Mouse (Mus musculus) left cerebral cortex, adult 18-20 months (tissue): ENCODE measurements around the gene Ugt1a5. TPM values are rescaled to one million over a fixed set of nuclear protein-coding genes. Genes with fewer than 3 reads are reported as not detected.
"Not testable (repeated sequence)": the region's sequence is repeated elsewhere in the genome, so short reads cannot be mapped to it uniquely, and the experiment has no call there.

Experiments
- DNase-seq, 2 experiments: peaks; one replicate each; pipeline ENCODE4 v3.0.0; 2021 to 2022; ENCODE audit warnings: low spot score in 2 of 2, mixed read lengths in 1 of 2
- long read RNA-seq, 2 experiments: library from polyadenylated mRNA; stranded (forward); transcript quantifications; one replicate each; pipeline ENCODE4 v2.0.0; 2021
- total RNA-seq, 2 experiments: library from RNA; stranded (reverse); gene quantifications; 2 replicates each; pipeline ENCODE4 v1.2.3; 2021

The Ugt1a5 gene
- total RNA-seq, result not detected
- long read RNA-seq, experiment 1, result 0 reads
- long read RNA-seq, experiment 2, result 0 reads

DNA sequence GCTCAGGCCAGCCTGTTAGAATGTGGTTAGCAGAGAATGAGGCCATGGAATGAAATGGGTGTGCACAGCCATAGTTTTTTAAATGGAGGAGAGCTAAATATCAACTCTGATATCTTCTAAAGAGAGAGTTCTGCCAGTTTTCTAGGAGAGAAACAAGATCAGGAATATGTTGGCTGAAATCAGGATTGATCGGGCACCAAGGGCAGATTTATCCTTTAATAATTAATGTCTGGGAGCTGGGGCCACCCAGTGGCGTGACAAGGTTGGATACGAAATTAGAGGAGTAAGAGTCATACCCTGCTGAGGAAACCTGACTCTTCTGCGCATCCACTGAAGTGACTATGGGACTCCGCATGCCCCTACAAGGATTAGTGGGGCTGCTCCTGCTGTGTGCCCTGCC lies at the start of gene Ugt1a5:
Gene Ugt1a5 (plus strand): TSS at position 302 of the 400 bp plus-strand sequence.
- DNase-seq, result no peak

DNA sequence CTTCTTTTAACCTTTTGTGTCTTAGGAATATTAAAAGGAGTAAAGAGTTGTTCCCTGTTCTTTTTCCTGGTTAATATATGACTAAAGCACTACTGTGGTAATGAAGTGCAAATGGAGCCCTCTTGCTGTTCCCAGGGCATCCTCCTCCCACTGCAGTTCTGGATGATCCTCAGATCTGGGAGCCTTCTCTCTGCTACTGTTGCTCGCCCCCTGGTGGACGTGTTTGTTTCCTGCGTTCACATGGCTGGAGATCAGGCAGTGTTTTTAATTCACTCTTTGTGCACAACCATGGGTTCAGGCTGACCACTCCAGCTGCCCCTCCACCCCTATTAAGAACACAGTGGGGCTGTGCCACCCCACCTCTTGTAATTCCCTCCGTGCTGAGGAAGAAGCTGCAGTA lies 45.3 kb upstream of the Ugt1a5 start:
- DNase-seq, result not testable (repeated sequence)

DNA sequence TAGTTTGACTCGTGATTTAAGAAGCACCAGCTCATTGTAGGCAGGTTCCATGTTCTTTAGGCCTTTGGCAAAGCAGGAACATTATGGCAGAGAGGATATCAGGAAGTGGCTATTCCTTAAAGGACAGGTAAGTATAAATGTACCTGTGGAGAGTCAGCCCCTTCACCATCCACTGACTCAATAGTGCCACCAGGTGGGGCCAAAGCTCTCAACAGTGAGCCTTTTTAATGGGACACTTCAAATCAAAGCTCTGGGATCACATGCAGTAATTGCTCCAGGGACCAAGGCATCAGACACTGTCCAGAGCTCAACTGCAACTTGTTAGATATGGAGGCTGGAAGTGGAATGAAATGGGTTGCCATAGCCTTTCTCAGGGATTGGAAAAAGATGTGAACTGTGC lies 44.3 kb upstream of the Ugt1a5 start:
- DNase-seq, result not testable (repeated sequence)

DNA sequence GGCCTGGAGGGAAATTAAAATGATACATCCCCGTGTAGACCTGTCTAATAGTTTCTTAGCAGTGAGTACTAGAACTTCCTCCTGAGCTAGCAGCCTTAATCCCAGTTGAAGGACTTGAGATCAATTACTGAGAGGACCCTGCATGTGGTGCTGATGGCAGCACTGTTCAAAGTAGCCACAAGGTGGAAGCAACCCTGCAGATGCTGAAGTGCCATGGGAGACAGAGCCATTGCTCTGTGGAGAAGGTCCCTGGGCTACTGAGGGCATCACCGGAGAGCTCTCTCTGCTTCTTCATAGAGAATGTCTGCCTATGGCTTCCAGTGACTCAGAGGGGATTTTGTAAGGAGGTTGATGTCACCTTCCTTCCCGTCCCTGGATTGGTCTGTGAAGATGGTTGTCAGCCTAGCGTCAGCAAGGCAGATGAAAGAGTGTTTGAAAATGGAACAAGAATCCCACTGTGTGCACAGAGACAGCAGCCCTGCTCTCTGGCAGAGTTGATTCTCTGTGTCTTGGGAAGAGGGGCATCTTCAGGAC lies 39.9 kb upstream of the Ugt1a5 start:
- not testable (repeated sequence) for DNase-seq

DNA sequence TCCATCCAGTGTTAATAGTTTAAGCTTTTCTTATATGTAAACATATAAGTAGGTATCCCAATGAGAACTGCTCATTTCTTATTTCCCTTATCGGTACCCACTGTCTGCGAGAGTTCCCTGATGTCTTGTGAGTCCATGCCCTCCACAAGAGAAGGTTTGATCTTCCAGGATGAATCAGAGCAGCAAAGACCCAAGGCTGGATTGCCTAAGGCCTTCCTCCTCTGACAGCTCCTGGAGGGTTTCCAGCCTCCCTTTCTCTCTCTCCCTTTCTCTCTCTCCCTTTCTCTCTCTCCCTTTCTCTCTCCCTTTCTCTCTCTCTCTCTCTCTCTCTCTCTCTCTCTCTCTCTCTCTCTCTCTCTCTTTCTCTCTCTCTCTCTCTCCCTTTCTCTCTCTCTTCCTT lies 36.7 kb upstream of the Ugt1a5 start:
- DNase-seq, result not testable (repeated sequence)

DNA sequence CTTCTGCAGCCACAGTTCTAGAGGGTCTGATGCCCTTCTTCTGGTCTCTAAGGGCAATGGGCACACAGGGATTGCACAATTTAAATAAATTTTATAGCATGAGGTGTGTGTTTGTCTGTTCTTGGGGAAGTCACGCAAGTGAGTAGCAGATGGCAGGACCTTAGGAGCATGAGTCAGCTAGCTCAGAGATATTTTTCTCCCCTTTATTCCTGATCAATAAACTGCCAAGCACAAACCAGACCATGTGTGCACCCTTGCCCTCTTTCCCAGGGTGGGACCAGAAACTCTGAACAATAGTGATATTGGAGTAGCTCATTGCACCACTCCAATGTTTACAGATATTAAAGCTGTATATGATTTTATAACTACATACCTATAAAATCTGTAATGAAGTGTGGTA lies 35.6 kb upstream of the Ugt1a5 start:
- not testable (repeated sequence) for DNase-seq

DNA sequence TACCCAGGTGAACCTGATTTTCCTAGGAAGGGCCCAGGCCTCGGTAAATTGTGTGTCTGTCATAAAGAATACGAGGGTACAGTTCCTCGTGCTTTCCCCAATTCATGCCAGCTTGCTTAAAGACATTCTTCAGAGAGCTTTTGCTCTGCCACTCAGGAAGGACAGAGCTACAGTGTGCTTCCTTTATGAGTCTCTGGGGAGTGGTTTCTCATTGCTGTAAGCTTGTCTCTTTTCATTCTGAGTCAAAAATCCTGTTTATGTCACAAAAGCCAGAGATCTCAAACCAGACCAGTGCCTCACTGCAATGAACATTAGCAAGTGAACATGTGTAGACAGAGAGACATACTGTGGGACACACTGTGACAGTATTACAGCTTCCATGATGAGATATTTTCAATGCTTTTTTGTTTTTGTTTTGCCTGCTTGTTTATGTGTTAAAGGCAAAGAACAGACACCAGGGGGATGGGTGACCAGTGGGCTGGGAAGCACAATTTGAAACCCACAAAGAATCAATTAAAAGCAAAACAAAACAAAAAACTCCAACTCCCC lies 31.8 kb upstream of the Ugt1a5 start:
- DNase-seq, result no peak

DNA sequence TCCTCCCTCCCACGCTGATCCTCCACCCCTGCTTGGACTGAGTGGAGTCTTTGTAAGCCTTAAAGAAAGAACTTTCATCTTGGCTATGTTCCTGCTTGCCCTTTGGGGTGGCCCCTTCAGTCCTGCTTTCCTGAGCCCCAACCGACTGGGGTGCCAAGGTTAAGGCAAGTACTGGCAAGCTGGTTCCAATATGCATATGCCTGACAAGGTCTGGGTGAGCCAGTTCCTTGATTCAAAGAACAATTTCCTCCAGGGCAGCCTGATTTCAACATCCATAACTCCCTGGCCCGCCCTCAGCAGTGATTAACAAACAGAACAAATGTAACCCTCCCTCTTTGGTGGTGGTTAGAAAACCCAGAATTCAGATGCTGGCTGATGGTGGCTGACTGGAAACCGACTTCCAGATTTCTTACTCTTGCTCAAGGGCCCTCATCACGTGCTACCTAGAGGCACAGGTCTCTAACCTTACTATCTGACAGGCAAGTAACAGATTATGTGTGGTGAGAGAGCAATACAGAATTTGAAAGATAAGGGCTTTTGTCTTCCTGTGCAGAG lies 31.3 kb upstream of the Ugt1a5 start, which contains the start of gene Ugt1a6a:
Gene Ugt1a6a (plus strand): TSS at position 353 of the 555 bp plus-strand sequence.
- DNase-seq, result not testable (repeated sequence)

DNA sequence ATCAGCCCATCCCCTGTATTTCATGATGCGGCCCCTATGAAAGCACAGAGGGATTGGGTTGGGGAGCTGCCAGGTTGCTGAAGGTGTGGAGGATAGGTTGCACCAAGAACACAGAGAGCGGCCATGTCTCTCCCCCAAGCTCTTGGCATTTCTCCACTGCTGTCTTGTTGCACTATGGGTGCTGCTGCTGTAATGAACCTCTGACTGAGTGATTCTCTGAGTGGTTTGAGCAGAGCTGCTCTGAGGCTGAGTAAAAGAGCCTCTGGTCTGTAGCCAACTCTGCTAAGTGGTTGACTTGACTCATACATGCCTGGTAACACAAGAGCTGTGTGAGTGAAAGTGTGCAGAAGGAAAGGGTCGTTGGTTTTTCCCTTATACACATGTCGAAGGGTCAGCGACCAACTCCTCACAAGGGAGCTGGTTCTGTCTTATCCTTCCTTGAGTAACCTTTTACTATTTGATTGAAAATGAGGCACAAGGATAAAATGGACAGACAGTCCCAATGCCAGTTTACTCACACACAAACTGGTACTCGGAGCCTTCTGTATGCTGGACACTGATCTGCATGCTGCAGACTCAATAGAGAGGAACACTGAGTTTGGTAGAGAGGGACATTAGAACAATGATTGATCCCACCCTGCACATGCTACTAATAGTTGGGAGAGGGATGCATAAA lies 30.4 kb upstream of the Ugt1a5 start:
- not testable (repeated sequence) for DNase-seq

DNA sequence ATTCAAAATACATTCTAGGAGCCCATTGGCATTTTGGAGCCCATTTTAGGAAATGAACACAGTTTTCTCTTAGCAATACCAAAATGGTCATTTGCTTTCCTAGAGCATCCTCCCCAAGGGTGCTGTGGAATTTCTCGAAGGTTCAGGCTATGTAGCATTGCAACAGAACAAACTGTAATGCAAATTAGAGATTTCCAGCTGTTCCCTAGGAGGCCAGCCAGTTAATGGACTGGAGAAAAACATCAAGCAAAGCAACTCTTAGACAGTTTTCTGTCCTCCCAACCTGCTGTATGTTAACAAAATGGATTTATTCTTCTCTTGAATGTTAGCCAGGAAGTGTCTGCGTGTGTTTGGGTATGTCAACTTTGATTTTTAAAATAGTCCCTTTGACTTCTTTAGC lies 29.2 kb upstream of the Ugt1a5 start:
- DNase-seq, result no peak

DNA sequence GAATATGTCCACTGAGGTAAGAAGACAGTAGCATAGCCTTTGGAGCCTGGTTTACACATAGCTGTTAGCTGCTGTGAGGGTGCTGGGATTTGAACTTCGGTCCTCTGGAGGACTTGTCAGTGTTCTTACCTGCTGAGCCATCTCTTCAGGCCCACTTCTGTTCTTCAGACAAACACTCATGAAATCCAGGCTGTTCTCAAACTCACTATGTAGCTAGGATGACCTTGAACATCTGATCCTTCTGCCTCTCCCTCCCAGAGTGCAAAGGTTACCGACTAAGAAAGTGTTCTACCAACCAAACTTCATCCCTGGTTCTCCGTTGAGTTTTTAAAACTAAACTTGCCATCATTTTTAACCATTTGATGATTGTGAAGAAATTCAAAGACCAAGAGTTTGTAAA lies 28.5 kb upstream of the Ugt1a5 start:
- no peak for DNase-seq

DNA sequence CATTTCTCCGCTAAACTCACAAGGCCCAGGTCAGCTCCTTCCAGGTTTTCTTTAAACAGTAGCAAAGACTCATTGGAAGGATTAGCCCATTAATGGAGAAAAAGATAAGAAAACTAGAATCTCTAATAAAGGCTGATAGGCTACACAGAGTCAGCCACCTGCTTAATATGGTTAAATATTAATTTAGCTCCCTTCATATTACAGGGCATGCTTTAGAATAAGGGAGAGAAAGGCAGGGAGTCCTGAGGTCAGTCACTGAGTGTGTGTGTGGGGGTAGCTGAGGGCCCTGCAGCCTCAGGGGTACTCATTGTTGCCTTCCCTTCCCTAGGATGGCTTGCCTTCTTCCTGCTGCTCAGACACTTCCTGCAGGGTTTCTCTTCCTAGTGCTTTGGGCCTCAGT lies 27.7 kb upstream of the Ugt1a5 start:
- DNase-seq, result no peak

DNA sequence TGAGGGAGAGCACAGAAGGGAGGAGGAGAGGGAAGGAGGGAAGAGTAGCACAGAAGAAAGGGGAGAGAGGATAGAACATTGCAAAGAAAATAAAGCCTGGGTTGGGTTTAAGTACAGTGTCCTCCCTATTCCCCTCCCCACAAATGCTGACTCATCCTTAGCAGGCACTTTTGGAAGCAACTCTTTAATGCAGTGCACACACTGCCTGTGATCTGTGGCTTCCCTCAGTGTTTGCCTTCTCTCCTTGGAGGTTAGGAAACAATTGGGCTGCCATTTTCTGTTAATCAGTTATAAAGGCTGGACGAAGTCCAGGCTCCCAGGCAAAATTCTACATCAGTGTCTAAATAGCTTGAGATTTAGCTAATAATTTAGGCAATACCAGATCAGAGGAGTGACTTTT lies 25.3 kb upstream of the Ugt1a5 start:
- DNase-seq, result not testable (repeated sequence)

DNA sequence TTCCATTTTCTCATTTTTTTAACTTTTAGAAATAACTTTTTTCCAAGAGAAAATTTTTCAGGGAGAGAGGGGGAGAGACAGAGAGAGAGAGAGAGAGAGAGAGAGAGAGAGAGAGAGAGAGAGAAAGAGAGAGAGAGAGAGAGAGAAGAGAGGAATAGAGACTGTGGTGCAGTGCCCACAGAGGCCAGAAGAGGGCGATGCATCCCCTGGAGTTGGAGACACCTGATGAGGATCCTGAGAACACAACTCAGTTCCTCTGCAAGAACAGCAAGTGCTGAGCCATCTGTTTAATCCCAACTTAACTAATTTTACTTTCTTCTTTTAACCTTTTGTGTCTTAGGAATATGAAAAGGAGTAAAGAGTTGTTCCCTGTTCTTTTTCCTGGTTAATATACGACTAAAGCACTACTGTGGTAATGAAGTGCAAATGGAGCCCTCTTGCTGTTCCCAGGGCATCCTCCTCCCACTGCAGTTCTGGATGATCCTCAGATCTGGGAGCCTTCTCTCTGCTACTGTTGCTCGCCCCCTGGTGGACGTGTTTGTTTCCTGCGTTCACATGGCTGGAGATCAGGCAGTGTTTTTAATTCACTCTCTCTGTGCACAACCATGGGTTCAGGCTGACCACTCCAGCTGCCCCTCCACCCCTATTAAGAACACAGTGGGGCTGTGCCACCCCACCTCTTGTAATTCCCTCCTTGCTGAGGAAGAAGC lies 21.7 kb upstream of the Ugt1a5 start:
- peak in 1 of 2 experiments; percentile 24 for DNase-seq

DNA sequence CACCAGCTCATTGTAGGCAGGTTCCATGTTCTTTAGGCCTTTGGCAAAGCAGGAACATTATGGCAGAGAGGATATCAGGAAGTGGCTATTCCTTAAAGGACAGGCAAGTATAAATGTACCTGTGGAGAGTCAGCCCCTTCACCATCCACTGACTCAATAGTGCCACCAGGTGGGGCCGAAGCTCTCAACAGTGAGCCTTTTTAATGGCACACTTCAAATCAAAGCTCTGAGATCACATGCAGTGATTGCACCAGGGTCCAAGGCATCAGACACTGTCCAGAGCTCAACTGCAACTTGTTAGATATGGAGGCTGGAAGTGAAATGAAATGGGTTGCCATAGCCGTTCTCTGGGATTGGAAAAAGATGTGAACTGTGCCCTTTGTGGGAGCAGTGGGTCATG lies 20.5 kb upstream of the Ugt1a5 start:
- not testable (repeated sequence) for DNase-seq

DNA sequence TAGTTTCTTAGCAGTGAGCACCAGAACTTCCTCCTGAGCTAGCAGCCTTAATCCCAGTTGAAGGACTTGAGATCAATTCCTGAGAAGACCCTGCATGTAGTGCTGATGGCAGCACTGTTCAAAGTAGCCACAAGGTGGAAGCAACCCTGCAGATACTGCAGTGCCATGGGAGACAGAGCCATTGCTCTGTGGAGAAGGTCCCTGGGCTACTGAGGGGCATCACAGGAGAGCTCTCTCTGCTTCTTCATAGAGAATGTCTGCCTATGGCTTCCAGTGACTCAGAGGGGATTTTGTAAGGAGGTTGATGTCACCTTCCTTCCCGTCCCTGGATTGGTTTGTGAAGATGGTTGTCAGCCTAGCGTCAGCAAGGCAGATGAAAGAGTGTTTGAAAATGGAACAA lies 15.7 kb upstream of the Ugt1a5 start:
- not testable (repeated sequence) for DNase-seq

DNA sequence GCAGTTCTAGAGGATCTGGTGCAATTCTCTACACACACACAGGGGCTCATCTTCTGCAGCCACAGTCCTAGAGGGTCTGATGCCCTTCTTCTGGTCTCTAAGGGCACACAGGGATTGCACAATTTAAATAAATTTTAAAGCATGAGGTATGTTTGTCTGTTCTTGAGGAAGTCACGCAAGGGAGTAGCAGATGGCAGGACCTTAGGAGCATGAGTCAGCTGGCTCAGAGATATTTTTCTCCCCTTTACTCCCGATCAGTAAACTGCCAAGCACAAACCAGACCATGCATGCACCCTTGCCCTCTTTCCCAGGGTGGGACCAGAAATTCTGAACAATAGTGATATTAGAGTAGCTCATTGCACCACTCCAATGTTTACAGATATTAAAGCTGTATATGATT lies 7.4 kb upstream of the Ugt1a5 start:
- DNase-seq, result no peak

DNA sequence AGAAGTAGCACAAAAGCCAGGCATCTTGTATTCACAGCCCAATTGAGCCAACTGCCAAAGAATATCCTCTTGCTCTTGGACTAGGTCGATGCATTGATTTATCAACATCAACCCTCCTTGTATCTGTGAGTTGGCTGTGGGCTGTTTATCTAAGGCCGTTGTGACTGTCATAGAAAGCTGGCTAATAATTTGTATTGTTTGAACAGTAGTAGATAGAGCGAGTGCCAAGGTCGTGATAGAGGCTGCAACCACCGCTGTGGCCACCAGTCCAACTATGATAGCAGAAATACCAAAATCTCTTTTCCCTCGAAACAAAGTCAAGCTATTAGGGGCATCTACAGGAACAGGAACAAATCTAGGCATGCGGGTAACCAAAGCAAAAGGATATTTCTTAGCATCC lies 6.4 kb downstream of the Ugt1a5 start:
- not testable (repeated sequence) for DNase-seq

DNA sequence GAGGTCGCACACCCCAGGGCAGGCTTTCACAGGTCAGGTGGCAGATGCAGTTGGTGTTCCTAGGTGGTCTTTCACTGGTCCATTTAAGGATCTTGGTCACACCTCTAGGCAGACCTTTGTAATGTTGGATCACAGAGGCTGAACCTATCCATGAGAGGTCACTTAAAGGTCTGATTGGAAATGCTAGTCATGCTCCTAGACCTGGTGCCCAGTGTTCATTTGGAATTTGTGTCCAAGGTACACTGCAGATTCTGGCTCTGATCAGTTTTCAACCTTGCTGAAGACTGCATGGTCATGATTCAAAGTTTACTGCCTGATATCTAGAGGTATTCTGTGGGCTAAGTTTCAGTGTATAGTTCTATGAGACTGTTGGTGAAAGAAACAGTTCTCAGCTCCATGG lies 13.8 kb downstream of the Ugt1a5 start:
- no peak for DNase-seq

DNA sequence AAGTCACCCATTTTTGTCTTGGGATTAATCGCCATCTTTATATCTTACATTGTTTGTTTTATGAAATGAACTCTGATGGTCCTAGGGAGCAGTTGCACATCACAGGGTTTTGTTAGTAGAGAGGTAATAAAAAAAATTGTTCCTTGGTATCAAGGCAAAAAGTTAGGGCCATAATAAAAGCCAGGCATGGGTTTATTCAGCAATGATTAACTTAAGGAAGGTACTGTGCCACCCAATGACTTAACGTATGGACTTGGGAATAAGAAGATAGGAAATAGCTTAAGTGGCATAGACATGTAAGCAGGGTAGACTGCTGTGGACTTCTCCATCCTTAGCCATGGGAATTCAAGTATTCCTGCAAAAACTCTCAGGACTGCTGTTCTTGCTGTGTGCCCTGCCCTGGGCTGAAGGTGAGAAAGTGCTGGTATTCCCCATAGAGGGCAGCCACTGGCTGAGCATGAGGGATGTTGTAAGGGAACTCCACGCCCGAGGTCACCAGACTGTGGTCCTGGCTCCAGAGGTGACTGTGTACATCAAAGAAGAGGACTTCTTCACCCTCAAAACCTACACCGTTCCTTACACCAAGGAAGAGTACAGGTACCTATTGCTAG lies 20.6 kb downstream of the Ugt1a5 start:
- DNase-seq, result no peak

DNA sequence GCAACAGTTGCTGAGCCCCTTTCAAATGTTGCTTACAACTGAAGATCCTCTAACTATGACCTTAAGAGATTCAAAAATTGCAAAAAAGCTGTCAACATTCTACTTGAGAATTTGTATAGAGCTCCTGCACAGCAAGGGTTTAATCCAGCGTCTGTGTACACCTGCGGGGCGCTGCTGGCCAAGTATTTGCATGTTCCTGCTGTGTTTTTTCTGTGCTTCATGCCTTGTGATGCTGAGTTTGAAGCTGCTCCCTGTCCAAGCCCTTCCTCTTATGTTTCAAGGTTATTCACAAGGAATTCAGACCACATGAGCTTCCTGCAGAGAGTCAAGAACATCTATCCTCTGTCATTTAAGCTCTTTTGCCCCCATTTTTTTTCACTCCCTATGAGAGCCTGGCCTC lies 26.3 kb downstream of the Ugt1a5 start:
- DNase-seq, result no peak
